ENCODE assay signal across 9 mouse cellular contexts in the genomic region with DNA sequence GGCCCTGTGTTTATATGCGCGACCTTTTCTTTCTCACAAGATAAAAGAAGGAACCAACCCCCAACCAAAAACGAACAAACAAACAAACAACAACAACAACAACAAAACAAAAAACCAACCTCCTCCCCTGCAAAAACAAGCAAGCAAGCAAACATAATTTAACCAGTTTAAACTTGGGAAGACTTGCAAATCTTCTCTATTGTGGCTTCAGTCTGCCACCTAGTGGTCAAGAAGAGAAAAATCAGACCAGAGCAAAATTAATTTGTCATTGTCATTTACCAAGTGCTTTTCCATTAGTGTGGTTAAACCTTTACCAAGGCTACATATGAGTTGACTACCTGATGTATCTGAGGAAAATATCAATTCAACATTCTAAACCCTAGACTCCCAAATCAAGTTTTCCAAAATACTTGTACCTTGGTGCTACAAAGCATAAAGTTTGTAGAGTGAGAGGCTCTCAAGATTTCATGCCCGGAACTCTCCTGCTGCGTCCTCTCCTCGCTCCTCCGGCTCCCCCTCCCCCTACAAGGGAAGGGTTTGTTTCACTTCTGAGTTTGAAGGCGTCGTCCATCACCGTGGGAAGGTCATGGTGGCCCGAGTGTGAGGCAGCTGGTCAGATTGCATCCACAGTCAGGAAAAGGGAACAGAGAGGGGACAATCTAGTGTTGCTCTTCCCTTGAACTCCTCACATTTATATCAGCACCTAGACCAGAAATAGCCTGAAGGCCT. TPM values are rescaled to one million over a fixed set of nuclear protein-coding genes. Genes with fewer than 3 reads are reported as not detected.
A peak's percentile ranks its signal among the peaks of the same experiment; 100 is the strongest.
DNase-seq lines count a peak whose midpoint lies in the region; TF ChIP-seq lines count a peak whose summit lies in the region.
"Had no signal": no experiment of that assay in that cellular context is flagged by ENCODE, and none has a peak within 500 bp of the region (broad histone marks: within the 10 kb centered on the region; RNA-seq: fewer than 3 reads in every experiment).

No protein-coding gene starts in this region.

- no peak overlapping the region for H3K27ac ChIP-seq in left cerebral cortex, adult 2 months
- H3K27ac ChIP-seq: neural tube, embryonic 13.5 days had no signal

- no peak overlapping the region for H3K4me3 ChIP-seq in left cerebral cortex, adult 2 months
- H3K4me3 ChIP-seq: neural tube, embryonic 13.5 days had no signal

- no peak for DNase-seq in left cerebral cortex, adult 2 months (ENCODE audit: extremely low spot score in 1 of 2, low spot score in 2 of 2)
- no peak for DNase-seq in left cerebral cortex, postnatal 36 days (ENCODE audit: low spot score in 2 of 2)
- peak; percentile 77 for DNase-seq in NIH3T3 (ENCODE audit: low read depth)
- peak; percentile 52 for DNase-seq in embryo, embryonic 11.5 days (ENCODE audit: low read depth, low spot score)
- peak; percentile 7 for DNase-seq in lung, postnatal 14 days
- no peak for DNase-seq in left cerebral cortex, postnatal 10 days (ENCODE audit: extremely low spot score in 1 of 2, low spot score in 2 of 2)
- no peak for DNase-seq in gastrocnemius, postnatal 36 days
- DNase-seq in testis, postnatal 14 days (ENCODE audit: low spot score), result no peak

- intact Hi-C loops in left cerebral cortex, adult 2 months (cut with DNase I), result loop anchor here (1.0 to 2.0 kb wide), 2 partner anchors 49 to 259 kb away; no protein-coding TSS in a partner anchor
- intact Hi-C loops in left cerebral cortex, postnatal 36 days (cut with DNase I), result loop anchor here (2.0 kb wide), 1 partner anchor 47 kb away; no protein-coding TSS in a partner anchor
- intact Hi-C loops in left cerebral cortex, postnatal 10 days (cut with DNase I), result loop anchor here (5.0 kb wide), 1 partner anchor 258 kb away; no protein-coding TSS in a partner anchor
- intact Hi-C loops in gastrocnemius, postnatal 36 days (cut with DNase I), result loop anchor here (1.0 to 2.0 kb wide), 2 partner anchors 47 to 259 kb away; no protein-coding TSS in a partner anchor

- TF ChIP-seq CTCF in left cerebral cortex, adult 2 months (IDR thresholded peaks at IDR 0.05), result peak; percentile 84

RNA-seq across cellular contexts. Expression of gene Rfc4, which starts 8.0 kb away (rescaled TPM):
- 1 to 10 TPM; 4.1 to 6.6 TPM for total RNA-seq in left cerebral cortex, adult 2 months (2021)
- total RNA-seq in left cerebral cortex, postnatal 36 days (2021), result 1 to 10 TPM; 6.8 to 7.3 TPM
- 1 to 10 TPM; 5.9 to 8.4 TPM for total RNA-seq in left cerebral cortex, postnatal 10 days (2021)
- 1 to 10 TPM; 5.8 to 7.1 TPM for total RNA-seq in gastrocnemius, postnatal 36 days (2021)

RNA-seq across cellular contexts. Expression of gene Adipoq, which starts 10.8 kb away (rescaled TPM):
- total RNA-seq in left cerebral cortex, adult 2 months (2021), result not detected
- total RNA-seq in left cerebral cortex, postnatal 36 days (2021), result not detected
- total RNA-seq in left cerebral cortex, postnatal 10 days (2021), result not detected
- 10 to 100 TPM in 1 of 2 experiments, 1 to 10 TPM in 1; 5.6 to 13.1 TPM for total RNA-seq in gastrocnemius, postnatal 36 days (2021)

RNA-seq across cellular contexts. Expression of gene Eif4a2, which starts 28.3 kb away (rescaled TPM):
- total RNA-seq in left cerebral cortex, adult 2 months (2021), result 100 to 1,000 TPM; 838 to 905 TPM
- total RNA-seq in left cerebral cortex, postnatal 36 days (2021), result 100 to 1,000 TPM; 863 to 878 TPM
- 100 to 1,000 TPM; 767 to 770 TPM for total RNA-seq in left cerebral cortex, postnatal 10 days (2021)
- total RNA-seq in gastrocnemius, postnatal 36 days (2021), result 100 to 1,000 TPM; 380 to 417 TPM

Comparison
In these comparisons a context has a peak if more than half of its experiments do, and no peak if none do; other contexts are left out.
1. DNase-seq: peak in NIH3T3 (single experiment), embryo, embryonic 11.5 days (single experiment) and lung, postnatal 14 days (single experiment); none in left cerebral cortex, adult 2 months (0 of 2), left cerebral cortex, postnatal 36 days (0 of 2), left cerebral cortex, postnatal 10 days (0 of 2), gastrocnemius, postnatal 36 days (0 of 2) and testis, postnatal 14 days (single experiment).
2. RNA of gene Adipoq, which starts 10.8 kb away (total RNA-seq): 5.6 to 13.1 TPM in gastrocnemius, postnatal 36 days; not detected in left cerebral cortex, adult 2 months, not detected in left cerebral cortex, postnatal 10 days and not detected in left cerebral cortex, postnatal 36 days; every median in the first group is over 4 times any median in the second.